Mouse (Mus musculus): ENCODE measurements around the gene Plekhd1. TPM values are rescaled to one million over a fixed set of nuclear protein-coding genes. Genes with fewer than 3 reads are reported as not detected.

Plekhd1 gene
- total and polyA plus RNA-seq, 3 experiments = 0.08 to 0.34 TPM; not detected in 1

GRCm38 (mm10) chr12:80736464-80737282, 44.3 kb downstream of the Plekhd1 start:
- Histone ChIP-seq H3K4me1 (ENCODE audit: control insufficient read depth in 1 of 2, insufficient read depth in 2 of 2) (peaks cover 10 to 23% of the 10 kb centered on the region in 2 experiments; a peak in 2 of 4 replicates), H3K27me3 (replicated peaks) (peaks cover 80% of the 10 kb centered on the region), H3K79me2 (replicated peaks; ENCODE audit: control insufficient read depth, extremely low read depth, insufficient read depth, poor library complexity, severe bottlenecking) (no peaks in the 10 kb centered on the region), H3K36me3 (replicated peaks in 1 of 2; ENCODE audit: control insufficient read depth in 1 of 2, insufficient read depth in 1 of 2, low read length in 1 of 2) (no peaks in the 10 kb centered on the region), H3K9ac (ENCODE audit: insufficient read depth, low read depth) (no peak overlapping the region), H3K4me2 (ENCODE audit: insufficient read depth, low read depth, poor library complexity, severe bottlenecking) (no peak overlapping the region), H3K9me3 (replicated peaks; ENCODE audit: low read length) (no peaks in the 10 kb centered on the region), H3K4me3 (replicated peaks in 1 of 3; ENCODE audit: low read depth in 2 of 3, low read length in 2 of 3, poor library complexity in 1 of 3) (no peak overlapping the region), H3K27ac (ENCODE audit: insufficient read depth, low read depth) (no peak overlapping the region)
- TF ChIP-seq IRF4 (IDR thresholded peaks at IDR 0.05; ENCODE audit: low read depth, low read length) (no peak), RAD21 (IDR thresholded peaks at IDR 0.05; ENCODE audit: low read depth, low read length) (no peak), USF1 (IDR thresholded peaks at IDR 0.05; ENCODE audit: low read depth, low read length) (no peak), RCOR1 (conservative IDR thresholded peaks at IDR 0.05; ENCODE audit: low read depth, low read length) (no peak), ZNF384 (IDR thresholded peaks at IDR 0.05; ENCODE audit: low read depth, low read length) (no peak), POLR2AphosphoS2 (IDR thresholded peaks at IDR 0.05; ENCODE audit: low read depth, low read length) (no peak), MXI1 (IDR thresholded peaks at IDR 0.05; ENCODE audit: low read depth, low read length) (no peak), MAFK (IDR thresholded peaks at IDR 0.05; ENCODE audit: insufficient replicate concordance, low read length) (no peak), CHD1 (IDR thresholded peaks at IDR 0.05; ENCODE audit: low read depth, low read length) (no peak), JUND (conservative IDR thresholded peaks at IDR 0.05; ENCODE audit: low read depth, low read length) (no peak), UBTF (IDR thresholded peaks at IDR 0.05; ENCODE audit: low read depth, low read length) (no peak), TBP (conservative IDR thresholded peaks at IDR 0.05; ENCODE audit: low read depth, low read length) (no peak), NELFE (IDR thresholded peaks at IDR 0.05; ENCODE audit: low read depth, low read length) (no peak)
- dilution Hi-C loops (cut with MboI; ENCODE audit: extremely low pct_ligation_motif_present, extremely low pct_unique_long_range_greater_than_20kb, low sequenced_read_pairs) = no loop called here
- in situ Hi-C loops (cut with MboI; ENCODE audit: low pct_ligation_motif_present, low pct_unique_long_range_greater_than_20kb, low sequenced_read_pairs) = no loop called here
- peak; percentile 33 for DNase-seq (ENCODE audit: extremely low read depth)

- Histone ChIP-seq H3K79me2 (replicated peaks; ENCODE audit: control insufficient read depth, extremely low read depth, insufficient read depth, poor library complexity, severe bottlenecking) (no peaks in the 10 kb centered on the region), H3K9ac (ENCODE audit: insufficient read depth, low read depth) (no peak overlapping the region), H3K27ac (ENCODE audit: insufficient read depth, low read depth) (no peak overlapping the region), H3K4me3 (replicated peaks in 1 of 3; ENCODE audit: low read depth in 2 of 3, low read length in 2 of 3, poor library complexity in 1 of 3) (no peak overlapping the region), H3K4me1 (ENCODE audit: control insufficient read depth in 1 of 2, insufficient read depth in 2 of 2) (peaks cover 10 to 23% of the 10 kb centered on the region in 2 experiments; a peak in 2 of 4 replicates), H3K27me3 (replicated peaks) (peaks cover 82% of the 10 kb centered on the region), H3K36me3 (replicated peaks in 1 of 2; ENCODE audit: control insufficient read depth in 1 of 2, insufficient read depth in 1 of 2, low read length in 1 of 2) (no peaks in the 10 kb centered on the region), H3K4me2 (ENCODE audit: insufficient read depth, low read depth, poor library complexity, severe bottlenecking) (no peak overlapping the region), H3K9me3 (replicated peaks; ENCODE audit: low read length) (no peaks in the 10 kb centered on the region)
- dilution Hi-C loops (cut with MboI; ENCODE audit: extremely low pct_ligation_motif_present, extremely low pct_unique_long_range_greater_than_20kb, low sequenced_read_pairs) (no loop called here), in situ Hi-C loops (cut with MboI; ENCODE audit: low pct_ligation_motif_present, low pct_unique_long_range_greater_than_20kb, low sequenced_read_pairs) (no loop called here)
- no peak for DNase-seq (ENCODE audit: extremely low read depth)
- TF ChIP-seq EP300 (IDR thresholded peaks at IDR 0.05; ENCODE audit: low read length) (no peak), CTCF (conservative IDR thresholded peaks at IDR 0.05 in 1 of 2, IDR thresholded peaks at IDR 0.05 in 1 of 2; ENCODE audit: low read depth in 2 of 2, low read length in 2 of 2) (no peak), MYC (IDR thresholded peaks at IDR 0.05; ENCODE audit: low read depth, low read length) (no peak), POLR2A (IDR thresholded peaks at IDR 0.05; ENCODE audit: low read depth, low read length) (no peak), GABPA (IDR thresholded peaks at IDR 0.05; ENCODE audit: insufficient replicate concordance, low read depth, low read length) (no peak), SMC3 (IDR thresholded peaks at IDR 0.05; ENCODE audit: low read depth, low read length) (no peak), KAT2A (IDR thresholded peaks at IDR 0.05; ENCODE audit: insufficient replicate concordance, low read length) (no peak), TCF12 (IDR thresholded peaks at IDR 0.05; ENCODE audit: low read depth, low read length) (no peak), ZKSCAN1 (IDR thresholded peaks at IDR 0.05; ENCODE audit: borderline replicate concordance, low read depth, low read length) (no peak), USF1 (IDR thresholded peaks at IDR 0.05; ENCODE audit: low read depth, low read length) (no peak), ZMIZ1 (IDR thresholded peaks at IDR 0.05; ENCODE audit: low read depth, low read length) (no peak), ZC3H11A (IDR thresholded peaks at IDR 0.05; ENCODE audit: low read depth, low read length) (no peak), RAD21 (IDR thresholded peaks at IDR 0.05; ENCODE audit: low read depth, low read length) (no peak), E2F4 (IDR thresholded peaks at IDR 0.05; ENCODE audit: insufficient replicate concordance, low read depth, low read length) (no peak), MAX (IDR thresholded peaks at IDR 0.05; ENCODE audit: low read length) (no peak), ELF1 (IDR thresholded peaks at IDR 0.05; ENCODE audit: low read depth, low read length) (no peak)
Measured at GRCm38 (mm10) chr12:80737283-80737600, 44.9 kb downstream of the Plekhd1 start.

Measured in CH12.LX (cell line).